Mouse (Mus musculus) heart, postnatal 0 days (tissue): Measurements from ENCODE around the gene Jarid2.

Experiments
- CTCF ChIP-seq: IDR thresholded peaks from 2 replicates; pipeline ENCODE4 v1.5.1; 2016; ENCODE audit warnings: antibody characterized with exemption, control low read depth, low read depth
- EP300 ChIP-seq: IDR thresholded peaks from 2 replicates; pipeline ENCODE4 v1.6.1; 2016; ENCODE audit warnings: antibody characterized with exemption, low read depth

- no peak for TF ChIP-seq CTCF
- TF ChIP-seq EP300 = no peak
Measured at GRCm38 (mm10) chr13:44915382-44915781, 186.1 kb downstream of the Jarid2 start.
